Mouse (Mus musculus): ENCODE data around the gene Rps7. TPM values are rescaled to one million over a fixed set of nuclear protein-coding genes. Genes with fewer than 3 reads are reported as not detected.

Gene Rps7
- total RNA-seq (2017) = 1,908 to 2,689 TPM (median 2,348 TPM) in 3 replicates

DNA sequence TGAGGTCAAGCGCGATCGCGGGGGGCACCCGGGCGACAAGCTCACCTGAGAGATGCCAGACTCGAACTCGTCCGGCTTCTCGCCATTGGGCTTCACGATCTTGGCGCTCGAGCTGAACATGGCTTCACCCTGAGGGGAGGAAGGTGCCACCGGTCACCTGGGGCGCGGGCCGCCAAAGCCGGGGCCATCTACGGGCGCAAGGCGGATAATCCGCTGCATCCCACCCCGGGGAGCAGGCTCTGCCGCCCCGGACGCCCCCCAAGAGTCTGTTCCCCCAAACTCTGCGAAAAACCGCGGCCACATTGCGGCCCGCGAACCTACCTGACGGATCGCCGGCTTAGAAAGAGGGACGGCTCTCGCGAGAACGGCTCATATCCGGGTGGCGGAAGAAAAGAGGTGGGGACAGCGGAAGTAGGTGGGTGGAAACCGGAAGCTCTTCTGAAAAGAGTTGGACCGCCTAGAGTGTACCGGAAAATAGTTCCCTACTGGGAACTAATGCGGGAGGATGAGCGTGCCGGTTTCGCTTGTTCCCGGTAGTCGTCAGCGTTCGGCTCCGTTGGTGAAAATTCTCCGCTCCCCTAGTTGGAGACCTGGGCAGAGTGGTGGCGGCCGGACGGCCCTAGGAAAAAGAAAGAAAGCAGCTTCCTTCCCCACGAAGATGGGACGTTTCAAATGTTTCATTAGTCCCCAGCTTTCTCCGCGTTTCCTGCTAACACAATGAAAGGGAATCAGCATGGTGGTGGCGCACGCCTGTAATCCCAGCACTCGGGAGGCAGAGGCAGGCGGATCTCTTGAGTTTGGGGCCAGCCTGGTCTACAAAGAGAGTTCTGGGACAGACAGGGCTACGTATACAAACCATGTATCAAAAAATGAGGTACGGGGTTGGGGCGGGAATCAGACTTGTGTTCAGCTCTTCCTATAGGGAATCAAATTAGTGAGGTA, at the start of gene Rps7:
Rps7 (minus strand) TSS at position 419 of the 942 bp plus-strand sequence.
- ATAC-seq (replicated peaks; ENCODE audit: insufficient number of reproducible peaks, low FRiP score, low TSS enrichment, poor library complexity, severe bottlenecking) = peak; percentile 96

DNA sequence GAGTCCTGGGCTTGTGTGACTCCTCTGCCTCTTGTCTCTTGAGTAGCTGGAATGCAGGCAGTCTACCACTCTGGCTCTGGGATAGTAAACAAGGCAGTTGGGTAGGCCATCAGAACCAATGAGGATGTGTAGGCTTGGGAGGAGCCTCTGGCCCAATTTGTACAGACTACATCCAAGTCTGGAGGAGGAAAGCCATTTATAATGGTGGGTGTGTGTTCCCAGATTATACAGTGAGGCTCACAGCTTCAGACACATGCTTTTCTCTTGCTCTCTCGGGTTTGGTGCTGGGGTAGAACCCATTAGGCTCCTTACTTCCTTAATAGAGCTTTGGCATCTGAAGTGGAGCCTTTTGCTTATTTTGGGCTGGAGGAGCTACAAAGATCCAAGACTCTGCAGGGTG, 48.9 kb upstream of the Rps7 start:
- ATAC-seq (replicated peaks; ENCODE audit: insufficient number of reproducible peaks, low FRiP score, low TSS enrichment, poor library complexity, severe bottlenecking) = no peak

DNA sequence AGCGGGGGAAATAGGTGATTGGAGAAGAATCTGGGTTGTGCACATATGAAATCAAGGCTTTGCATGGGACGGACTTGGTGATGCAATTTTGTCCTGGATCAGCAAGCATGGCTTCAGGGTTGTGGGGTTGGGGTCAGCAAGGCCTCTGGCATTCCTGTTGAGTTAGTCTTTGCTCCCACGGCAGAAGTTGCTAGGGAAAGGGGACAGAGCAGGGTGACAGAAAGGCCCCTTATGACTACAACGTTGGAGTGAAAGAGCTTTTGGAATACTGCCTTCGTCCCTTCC, 40.1 kb upstream of the Rps7 start:
- no peak for ATAC-seq (replicated peaks; ENCODE audit: insufficient number of reproducible peaks, low FRiP score, low TSS enrichment, poor library complexity, severe bottlenecking)

DNA sequence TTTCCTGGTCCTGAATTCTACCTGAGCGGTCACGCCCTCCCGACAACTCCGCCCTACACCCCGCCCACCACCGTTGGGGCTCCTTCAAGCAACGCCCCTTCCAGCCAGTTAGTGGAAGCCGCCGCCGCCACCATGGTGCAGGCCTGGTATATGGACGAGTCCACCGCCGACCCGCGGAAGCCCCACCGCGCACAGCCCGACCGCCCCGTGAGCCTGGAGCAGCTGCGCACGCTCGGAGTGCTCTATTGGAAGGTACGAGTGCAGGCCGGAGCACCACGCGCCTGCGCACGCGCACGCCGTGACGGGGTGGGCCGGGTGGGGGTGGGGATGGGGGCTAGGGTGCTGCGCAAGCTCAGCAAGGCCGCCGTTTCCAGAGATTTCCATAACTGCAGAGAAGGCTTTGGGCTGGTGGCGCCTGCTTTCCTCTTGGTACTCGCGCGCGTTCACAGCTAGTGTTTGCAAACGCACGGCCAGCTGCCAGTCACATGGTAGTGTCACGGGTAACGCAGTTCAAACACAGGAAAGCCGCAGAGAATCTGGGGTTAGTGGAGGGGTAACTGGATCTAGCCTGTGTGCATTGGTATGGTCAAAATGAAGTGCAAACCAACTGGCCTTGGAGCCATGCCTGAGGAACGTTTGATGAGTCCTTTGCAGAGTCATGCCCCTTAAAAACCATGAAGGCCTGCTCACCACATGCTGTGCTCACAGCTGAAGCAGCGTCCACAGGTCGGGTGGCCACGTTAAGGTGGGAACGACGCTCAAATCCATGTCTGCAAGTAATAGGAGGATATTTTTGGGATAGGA, 39.6 kb upstream of the Rps7 start, which contains the start of gene Adi1:
Adi1 (plus strand) TSS at position 111 of the 804 bp plus-strand sequence.
- peak; percentile 81 for ATAC-seq (replicated peaks; ENCODE audit: insufficient number of reproducible peaks, low FRiP score, low TSS enrichment, poor library complexity, severe bottlenecking)

DNA sequence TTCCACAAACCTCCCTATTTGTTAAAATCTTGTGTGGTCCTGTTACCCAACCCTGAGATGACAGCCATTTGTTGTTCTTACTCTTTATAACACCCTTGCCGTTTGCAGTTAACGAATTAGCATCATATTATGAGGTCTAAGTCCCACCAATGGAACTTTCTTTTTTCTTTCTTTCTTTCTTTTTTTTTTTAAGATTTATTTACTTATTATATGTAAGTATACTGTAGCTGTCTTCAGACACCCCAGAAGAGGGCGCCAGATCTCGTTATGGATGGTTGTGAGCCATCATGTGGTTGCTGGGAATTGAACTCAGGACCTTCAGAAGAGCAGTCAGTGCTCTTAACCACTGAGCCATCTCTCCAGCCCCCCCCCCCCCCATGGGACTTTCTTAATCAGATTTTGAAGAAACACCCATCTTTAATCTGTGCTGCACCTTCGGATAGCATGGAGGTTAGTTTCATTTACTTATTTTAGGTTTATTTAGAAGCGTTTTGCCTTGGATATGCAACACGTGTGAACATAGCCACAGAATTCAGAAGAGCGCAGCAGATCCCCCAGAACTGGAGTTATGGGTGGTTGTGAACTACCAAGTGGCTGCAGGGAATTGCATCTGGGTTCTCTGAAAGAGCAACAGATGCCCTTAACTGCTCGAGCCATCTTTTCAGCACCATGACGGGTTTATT, 38.4 kb upstream of the Rps7 start:
- ATAC-seq (replicated peaks; ENCODE audit: insufficient number of reproducible peaks, low FRiP score, low TSS enrichment, poor library complexity, severe bottlenecking) = no peak

DNA sequence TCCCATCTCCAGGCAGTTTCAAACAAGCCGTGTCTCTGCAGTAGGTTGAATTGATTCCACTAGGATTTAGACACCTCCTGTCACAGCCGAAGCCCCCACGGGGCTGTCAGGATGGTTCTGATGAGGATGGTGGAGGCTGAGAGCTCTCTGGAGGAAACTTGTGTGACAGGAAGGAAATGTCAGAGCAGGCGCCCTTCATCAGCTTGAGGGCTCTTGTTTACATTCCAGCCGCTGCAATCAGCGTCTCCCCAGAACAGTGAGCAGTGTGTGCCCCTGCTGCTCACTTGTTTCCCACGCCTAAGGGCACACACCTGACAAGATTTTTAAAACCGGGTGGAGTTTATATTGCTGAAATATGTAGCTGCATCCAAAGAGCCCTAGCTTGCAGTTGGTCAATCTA, 31.5 kb upstream of the Rps7 start:
- ATAC-seq (replicated peaks; ENCODE audit: insufficient number of reproducible peaks, low FRiP score, low TSS enrichment, poor library complexity, severe bottlenecking) = no peak

DNA sequence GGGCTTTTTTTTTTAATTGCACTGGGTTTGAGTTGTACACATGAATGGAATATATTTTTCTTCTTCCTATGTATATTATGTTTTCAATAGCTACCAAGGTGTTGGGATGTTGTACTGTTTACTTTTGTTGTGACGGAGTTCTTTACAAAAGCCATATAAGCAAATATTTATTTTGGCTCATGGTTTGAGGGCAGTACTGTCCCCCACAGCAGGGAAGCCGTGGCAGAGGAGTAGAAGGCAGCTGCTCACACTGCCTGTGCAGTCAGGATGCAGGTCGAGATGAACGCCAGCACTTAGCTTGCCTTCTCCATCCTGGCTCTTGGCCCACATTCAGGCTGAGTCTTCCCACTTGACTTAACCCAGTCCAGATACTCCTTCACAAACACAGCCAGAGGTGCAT, 31.0 kb upstream of the Rps7 start:
- no peak for ATAC-seq (replicated peaks; ENCODE audit: insufficient number of reproducible peaks, low FRiP score, low TSS enrichment, poor library complexity, severe bottlenecking)

DNA sequence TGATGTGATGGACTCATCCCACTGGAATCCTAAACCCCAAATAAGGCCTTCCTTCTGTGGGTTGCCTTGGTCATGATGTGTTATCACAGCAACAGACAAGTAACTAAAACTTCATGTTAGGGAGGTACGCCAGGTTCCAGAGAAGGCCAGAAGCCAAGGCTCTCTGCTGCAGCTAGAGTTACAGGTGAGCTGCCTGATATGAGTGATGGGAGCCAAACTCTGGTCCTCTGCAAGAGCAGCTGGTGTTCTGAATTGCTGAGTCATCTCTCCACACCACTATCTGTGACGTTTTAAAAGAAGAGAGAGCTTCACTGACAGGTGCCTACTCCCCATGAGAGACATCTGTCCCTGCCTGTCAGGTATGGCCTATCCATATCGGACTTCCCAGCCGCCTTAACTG, 26.9 kb upstream of the Rps7 start:
- no peak for ATAC-seq (replicated peaks; ENCODE audit: insufficient number of reproducible peaks, low FRiP score, low TSS enrichment, poor library complexity, severe bottlenecking)

DNA sequence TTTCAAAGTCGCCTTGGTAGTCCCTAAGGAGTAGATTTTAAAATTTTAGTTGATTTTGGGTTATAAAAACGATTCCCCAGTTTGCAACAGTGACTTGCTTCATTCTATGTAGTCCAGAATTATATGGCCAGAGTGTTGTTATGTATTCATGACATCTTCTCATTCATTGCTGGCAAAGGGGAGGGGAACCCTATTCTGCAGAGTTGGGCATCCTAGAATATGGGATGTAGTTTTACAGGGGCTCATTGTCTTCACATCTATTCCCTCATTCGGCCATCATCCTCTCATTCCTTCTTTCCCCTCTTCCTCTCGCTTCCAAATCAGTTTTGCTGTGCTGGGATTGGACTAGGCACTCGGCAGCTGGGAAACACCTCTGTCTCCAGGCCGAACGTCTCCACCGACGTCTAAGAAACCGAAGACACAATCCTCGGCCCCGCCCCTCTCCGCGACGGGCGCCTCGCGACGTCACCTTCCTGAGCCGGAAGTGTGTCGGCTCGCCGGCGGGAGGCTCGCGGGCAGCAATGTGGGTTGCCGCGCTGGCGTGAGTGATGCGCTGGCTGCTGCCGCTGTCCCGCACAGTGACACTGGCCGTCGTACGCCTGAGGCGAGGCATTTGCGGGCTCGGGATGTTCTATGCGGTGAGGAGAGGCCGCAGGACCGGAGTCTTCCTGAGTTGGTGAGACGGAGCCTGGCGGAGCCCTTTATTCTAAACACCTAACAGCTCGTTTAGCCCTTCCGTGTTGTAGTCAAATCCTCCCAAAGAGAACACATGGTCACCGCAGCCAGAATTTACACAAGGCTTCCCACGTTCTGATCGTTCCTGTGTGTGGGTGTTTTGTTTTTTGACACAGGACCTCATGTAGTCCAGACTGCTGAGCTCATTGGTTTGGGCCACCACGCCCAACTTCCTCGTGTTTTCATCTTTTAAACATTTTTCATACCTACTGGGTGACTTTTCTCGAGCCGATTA, 13.7 kb upstream of the Rps7 start, which contains the start of gene Rnaseh1:
Rnaseh1 (plus strand) TSS at position 462 of the 970 bp plus-strand sequence.
- ATAC-seq (replicated peaks; ENCODE audit: insufficient number of reproducible peaks, low FRiP score, low TSS enrichment, poor library complexity, severe bottlenecking) = peak; percentile 92

DNA sequence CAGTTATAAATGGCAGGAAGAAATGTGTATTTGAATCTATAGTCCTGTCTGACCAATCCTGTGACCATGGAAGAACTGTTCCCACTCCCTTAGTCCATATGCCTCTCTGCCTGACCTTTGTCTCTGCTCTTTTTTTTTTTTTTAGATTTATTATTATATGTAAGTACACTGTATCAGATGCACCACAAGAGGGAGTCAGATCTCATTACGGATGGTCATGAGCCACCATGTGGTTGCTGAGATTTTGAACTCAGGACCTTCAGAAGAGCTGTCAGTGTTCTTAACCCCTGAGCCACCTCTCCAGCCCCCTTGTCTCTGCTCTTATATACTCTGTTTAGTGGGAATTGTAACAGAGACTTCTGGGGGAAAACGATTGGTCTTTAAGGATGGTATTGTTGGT, 3.0 kb upstream of the Rps7 start:
- ATAC-seq (replicated peaks; ENCODE audit: insufficient number of reproducible peaks, low FRiP score, low TSS enrichment, poor library complexity, severe bottlenecking) = no peak

DNA sequence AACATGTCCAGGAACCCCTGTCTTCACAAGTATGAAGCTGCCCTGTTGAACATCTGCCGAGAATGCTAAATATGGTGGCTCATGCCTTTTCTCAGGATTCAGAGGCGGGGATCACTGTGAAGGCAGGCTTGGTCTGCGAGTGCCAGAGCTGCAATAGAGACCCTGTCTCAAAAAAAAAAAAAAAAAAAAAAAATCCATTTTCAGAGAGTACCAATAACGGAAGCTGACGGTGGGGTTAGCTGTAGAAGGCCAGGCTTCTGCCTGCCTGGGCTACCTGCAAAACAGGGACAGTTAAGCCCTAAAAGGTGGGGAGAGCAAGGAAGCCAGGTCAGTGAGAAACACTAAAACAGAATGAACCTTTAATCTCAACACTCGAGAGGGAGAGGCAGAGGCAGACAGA, 790 bp upstream of the Rps7 start:
- ATAC-seq (replicated peaks; ENCODE audit: insufficient number of reproducible peaks, low FRiP score, low TSS enrichment, poor library complexity, severe bottlenecking) = no peak

DNA sequence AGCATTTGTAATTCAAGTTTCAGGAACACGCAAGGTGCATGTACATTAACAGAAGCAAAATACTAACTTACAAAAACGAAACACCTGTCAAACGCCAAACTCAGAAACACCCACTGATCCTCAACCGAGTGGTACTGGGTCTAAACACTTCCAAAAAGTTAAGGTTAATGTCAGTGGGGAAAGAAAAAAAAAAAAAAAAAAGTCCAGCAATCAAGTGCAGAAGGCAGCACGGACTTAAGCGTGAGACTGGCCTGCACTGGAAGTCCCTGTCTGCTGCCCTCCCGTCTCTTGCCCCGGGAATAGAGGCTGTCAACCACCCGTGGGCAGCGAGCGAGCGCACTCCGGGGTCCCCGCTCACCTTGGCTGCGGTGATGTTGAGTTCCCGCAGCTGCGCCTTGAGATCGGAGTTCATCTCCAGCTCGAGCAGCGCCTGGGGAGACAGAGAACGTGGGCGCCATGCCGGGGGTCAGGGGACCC, 657 bp downstream of the Rps7 start:
- ATAC-seq (replicated peaks; ENCODE audit: insufficient number of reproducible peaks, low FRiP score, low TSS enrichment, poor library complexity, severe bottlenecking) = no peak

DNA sequence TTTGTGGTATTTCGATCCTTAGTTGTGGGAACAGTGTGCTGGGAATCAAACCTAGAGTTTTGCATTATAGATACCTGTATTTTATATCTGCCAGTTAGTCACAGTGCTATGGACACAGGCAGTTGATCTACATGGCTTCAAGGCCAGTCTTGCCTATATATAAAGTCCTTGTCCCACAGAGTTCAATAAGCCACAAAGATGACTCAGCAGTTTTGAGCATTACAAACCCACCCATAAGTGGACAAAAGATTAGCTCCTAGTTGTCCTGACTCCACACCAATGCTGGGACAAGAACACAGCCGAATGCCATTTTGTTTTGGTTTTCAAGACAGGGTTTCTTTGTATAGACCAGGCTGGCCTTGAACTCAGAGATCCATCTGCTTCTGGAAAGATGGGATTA, 7.3 kb downstream of the Rps7 start:
- no peak for ATAC-seq (replicated peaks; ENCODE audit: insufficient number of reproducible peaks, low FRiP score, low TSS enrichment, poor library complexity, severe bottlenecking)

DNA sequence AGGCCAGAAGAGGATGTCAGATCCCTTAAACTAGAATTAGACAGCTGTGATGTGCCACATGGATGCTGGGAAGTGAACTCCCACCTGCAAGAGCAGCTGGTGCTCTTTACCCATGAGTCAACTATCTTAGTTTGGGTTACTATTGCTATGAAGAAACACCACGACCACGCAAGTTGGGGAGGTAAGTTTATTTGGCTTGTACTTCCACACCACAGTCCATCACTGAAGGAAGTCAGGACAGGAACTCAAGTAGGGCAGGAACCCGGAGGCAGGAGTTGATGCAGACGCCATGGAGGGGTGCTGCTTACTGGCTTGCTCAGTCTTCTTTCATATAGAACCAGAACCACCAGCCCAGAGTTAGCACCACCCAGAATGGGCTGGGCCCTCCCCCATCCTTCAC, 8.7 kb downstream of the Rps7 start:
- ATAC-seq (replicated peaks; ENCODE audit: insufficient number of reproducible peaks, low FRiP score, low TSS enrichment, poor library complexity, severe bottlenecking) = no peak

DNA sequence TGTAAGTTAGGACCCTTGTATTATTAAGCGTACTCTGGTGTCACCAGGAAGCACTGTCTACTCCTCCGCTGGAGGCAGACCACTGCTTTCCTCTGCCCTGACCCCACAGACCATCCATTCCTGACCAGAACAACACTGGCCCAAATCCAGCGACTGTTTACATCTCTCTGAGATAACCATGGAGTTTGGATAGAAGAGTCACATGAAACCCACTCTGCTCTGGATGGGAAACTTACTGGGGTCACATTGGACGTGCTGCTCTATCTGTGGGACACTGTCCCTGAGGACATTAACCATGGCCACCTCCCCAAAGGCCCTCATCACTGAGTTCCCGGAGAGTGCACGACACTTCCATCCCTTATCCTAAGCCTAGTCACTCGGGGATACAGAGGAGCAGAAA, 10.3 kb downstream of the Rps7 start:
- no peak for ATAC-seq (replicated peaks; ENCODE audit: insufficient number of reproducible peaks, low FRiP score, low TSS enrichment, poor library complexity, severe bottlenecking)

DNA sequence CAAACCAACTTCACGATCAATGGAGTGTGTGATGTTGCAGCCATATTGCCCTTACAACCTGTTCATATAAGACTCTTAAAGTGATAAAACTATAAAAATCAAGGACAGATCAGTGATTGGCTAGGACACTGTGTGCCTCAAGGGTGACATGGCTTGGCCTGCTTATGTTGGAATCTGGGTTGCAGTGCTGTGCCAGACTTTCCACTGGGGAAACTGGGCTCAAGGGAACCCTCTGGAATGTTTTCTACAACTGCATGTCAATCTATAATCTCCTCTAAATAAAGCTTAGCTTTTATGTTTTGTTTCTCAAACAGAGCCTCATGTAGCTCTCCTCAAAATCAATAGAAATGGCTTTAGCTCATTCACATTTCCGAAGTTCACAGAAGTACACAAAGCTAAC, 11.5 kb downstream of the Rps7 start:
- ATAC-seq (replicated peaks; ENCODE audit: insufficient number of reproducible peaks, low FRiP score, low TSS enrichment, poor library complexity, severe bottlenecking) = no peak

DNA sequence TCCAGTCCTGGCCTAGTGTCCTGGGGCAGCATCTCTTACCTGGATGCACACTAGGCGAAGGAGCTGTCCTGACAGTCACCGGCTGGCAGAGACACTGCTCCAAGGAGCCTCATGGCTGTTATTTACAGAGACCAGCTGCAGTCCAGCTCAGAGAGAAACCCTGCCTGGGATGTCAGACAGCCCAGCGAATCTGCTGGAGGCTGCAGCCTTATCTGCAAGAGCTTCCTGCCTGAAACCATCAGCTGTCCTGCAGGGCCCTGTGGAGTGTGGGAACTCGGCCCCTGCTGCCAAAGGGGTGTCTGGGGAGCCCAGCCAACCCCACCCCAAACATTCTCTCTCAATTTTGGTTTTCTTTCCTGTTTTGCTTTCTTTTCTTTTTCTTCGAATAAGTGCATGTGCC, 12.6 kb downstream of the Rps7 start, which contains the start of gene Colec11:
Colec11 (minus strand) TSS at position 183 of the 400 bp plus-strand sequence.
- no peak for ATAC-seq (replicated peaks; ENCODE audit: insufficient number of reproducible peaks, low FRiP score, low TSS enrichment, poor library complexity, severe bottlenecking)

DNA sequence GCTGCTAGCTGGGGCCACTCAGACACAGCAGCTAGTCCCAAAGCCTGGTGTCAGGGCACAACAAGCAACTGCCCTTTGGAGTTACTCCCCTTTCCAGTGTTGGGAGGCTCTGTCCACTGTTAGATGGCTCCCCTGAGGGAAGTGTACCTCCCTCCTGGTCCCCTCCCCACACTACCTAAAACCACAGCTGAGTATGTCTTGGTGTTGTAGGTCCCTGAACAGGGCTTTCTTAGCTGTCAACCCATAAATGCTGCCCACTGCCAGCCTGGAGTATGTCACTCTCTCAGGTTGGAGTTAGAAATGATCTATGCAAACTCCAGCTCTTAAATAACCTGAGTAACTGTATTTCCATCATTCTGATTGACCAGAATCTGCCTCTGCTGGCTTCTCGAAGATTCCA, 13.1 kb downstream of the Rps7 start:
- no peak for ATAC-seq (replicated peaks; ENCODE audit: insufficient number of reproducible peaks, low FRiP score, low TSS enrichment, poor library complexity, severe bottlenecking)

Data from monocyte, adult 5-6 weeks (primary cell).